Mouse (Mus musculus) T-helper 1 cell (primary cell): ENCODE data around the gene Ciart.
"Not testable (repeated sequence)": the region's sequence is repeated elsewhere in the genome, so short reads cannot be mapped to it uniquely, and the experiment has no call there.

Source experiments
- in situ Hi-C: fragments of 300-600 bp; cut with MboI, MseI; formaldehyde crosslinking; loops from one replicate; pipeline ENCODE4 v1.15.1; 2025; ENCODE audit warnings: high pct_unique_total_duplicates

Ciart gene

DNA sequence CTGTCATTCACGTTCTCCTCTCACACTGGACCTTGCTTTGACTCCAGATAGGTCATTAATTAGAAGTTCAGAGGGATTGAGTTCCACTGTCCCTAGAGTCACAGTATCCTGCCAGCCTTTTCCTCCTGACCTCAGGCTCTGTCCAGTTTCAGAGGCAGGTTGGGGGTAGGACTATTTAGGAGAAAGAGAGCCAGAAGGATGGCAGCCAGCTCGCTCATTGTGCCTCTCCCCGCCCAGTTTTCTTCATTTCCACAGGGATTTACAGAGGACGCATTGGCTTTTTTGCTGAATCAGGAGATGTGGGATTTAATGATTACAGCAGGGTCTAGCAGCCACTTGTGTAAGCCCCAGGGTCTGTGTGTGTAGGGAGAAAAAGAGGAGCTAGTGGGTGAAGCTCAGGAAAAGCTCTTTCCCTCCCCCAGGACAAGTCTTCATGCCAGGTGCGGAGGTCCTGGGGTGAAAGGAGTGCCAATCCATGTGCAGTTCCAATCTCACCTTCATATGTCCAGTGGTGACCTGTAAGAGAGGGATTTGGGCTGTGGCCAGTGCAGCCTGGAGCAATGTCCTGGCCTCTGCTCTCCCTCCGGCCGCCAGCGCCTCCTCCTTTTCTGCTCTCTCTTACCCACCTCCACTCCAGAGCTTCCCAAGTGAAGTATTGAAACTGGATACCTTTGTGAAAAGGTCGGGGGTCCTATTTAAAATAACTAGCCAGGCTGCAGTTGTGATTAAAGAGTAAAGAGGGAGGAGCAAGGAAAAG is 19.7 kb upstream of the Ciart start:
- in situ Hi-C loops, result no loop called here

DNA sequence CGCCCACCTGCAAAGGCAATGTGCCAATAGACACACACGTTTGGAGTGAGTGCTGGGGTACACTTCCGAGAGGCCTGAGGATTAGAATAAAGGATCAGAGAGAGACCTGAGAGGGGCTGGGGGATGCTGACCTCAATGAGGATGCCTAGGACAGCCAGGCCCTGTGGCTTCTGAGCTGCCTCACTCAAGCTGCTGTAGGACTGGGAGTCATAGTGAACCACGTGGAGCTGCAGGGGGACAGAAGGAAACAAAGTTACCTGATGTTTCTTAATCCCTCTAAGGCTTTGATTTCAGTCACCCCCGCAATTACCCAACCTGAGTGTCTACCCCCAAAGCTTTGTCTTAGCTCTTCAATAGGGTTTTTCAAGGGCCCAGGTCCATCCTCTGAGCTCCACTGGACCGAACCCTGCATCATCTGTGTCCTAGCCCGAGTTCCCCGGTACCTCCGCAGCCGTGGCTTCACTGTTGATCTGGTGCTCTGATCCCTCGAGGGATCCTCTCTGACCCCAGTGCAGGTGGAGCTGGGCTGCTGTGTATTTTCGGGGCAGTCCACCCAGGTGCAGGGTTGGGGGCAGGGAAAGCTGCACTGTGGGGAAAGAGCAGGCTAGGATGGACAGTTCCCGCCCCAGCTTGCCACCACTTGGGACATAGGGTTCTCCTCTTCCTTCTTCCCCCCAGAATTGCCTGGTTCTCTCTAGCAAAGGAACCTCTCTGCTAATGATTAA is 17.9 kb upstream of the Ciart start:
- in situ Hi-C loops, result no loop called here

DNA sequence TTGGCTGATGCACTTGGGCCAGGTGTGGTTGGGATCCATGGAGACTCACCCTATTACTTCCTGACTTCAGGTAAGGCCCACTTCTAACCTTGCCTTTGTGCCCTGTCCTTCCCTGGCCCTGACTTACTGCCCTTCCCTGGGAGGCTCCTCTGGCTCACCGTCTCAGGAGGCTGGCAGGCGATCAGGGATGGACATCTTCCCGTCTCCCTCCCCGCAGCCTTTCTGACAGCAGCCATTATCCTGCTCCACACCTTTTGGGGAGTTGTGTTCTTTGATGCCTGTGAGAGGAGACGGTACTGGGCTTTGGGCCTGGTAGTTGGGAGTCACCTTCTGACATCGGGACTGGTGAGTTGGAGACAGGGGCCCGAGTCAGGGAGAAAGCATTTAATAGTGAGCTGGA is 13.4 kb upstream of the Ciart start:
- in situ Hi-C loops, result not testable (repeated sequence)

DNA sequence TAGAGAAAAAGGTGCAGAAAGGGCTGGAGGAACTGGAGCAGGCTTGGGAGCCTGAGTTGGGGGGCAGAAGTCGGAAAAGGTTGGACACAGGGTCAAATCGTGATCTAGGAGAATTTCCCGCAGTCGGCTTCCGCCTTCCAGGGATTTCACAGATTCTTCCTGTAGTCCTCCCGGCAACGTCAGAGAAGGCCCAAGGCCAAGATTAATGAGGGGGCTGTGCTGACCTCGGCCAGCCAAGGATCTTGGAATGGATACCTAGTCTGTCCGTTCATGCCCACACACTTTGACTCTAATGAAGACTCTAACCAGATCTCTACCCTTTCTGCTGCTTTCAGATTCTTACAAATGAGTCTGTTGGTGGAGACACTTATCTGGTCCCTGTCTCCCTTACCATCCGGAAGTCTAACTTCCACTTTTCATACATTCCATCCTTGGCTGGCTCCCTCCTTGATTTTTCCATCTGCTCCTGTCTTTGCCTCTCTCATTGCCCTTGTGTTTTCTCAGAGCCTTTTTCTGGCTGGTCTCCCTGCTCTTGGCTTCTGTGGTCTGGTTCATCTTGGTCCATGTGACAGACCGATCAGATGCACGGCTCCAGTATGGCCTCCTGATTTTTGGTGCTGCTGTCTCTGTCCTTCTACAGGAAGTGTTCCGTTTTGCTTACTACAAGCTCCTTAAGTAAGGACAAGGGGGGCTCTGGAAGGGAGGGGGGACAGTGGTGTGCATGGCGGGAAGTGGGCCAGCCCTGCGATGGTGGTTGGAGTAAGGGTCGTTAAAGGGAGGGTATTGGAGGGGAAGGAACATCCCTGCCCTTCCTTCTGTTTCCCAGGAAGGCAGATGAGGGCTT is 12.5 kb upstream of the Ciart start:
- in situ Hi-C loops, result no loop called here

DNA sequence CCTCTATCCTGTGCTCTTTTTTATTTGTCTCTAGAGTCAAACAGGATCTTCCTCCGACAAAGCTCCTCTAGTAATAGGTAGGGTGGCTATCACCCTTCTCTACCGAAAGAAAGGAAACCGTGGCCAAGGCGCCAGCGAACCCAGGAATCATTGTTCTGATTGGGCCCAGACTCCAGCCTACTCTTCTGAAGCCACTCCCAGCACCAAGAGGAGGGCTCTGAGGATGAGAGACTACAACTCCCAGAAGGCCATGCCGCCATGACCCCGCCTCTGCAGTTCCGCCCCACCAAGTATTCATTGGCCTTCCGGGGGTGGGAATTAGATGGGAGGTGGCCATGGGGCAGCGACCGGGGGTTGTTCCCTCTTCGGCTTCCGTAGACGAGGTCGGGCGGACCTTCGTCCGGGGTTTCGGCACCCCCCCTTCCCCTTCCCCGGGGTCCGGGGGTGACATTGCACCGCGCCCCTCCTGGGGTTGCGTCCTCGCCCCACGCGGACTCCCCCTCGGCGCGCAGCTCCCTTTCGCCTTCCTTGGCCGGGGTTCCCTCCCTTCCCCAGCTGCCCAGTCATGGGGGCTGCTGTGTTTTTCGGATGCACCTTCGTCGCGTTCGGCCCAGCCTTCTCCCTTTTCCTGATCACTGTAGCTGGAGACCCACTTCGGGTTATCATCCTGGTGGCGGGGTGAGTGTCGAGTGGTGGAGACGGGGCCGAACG is 11.7 kb upstream of the Ciart start, which contains the start of gene Aph1a:
TSS of gene Aph1a (plus strand) at position 364 of the 711 bp plus-strand sequence.
- in situ Hi-C loops, result not testable (repeated sequence)

DNA sequence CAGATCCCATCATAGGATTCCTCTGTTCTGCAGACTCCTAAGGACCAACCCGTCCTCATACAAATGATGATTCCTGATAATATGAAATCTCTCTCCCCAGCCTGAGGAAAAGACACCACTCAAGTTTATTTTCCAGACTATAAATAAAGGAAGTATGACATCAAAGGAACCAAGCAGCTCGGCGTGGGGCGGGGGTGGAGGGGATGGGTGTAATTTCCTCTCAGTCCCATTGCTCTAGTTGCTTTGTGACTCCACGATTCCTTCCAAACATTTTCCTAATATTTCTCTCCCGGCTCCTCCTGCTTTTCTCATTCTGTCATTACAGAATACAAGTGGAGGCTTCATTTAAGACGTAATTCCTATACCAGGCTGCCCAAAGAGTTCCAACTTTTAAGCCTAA is 11.1 kb upstream of the Ciart start:
- in situ Hi-C loops, result no loop called here

DNA sequence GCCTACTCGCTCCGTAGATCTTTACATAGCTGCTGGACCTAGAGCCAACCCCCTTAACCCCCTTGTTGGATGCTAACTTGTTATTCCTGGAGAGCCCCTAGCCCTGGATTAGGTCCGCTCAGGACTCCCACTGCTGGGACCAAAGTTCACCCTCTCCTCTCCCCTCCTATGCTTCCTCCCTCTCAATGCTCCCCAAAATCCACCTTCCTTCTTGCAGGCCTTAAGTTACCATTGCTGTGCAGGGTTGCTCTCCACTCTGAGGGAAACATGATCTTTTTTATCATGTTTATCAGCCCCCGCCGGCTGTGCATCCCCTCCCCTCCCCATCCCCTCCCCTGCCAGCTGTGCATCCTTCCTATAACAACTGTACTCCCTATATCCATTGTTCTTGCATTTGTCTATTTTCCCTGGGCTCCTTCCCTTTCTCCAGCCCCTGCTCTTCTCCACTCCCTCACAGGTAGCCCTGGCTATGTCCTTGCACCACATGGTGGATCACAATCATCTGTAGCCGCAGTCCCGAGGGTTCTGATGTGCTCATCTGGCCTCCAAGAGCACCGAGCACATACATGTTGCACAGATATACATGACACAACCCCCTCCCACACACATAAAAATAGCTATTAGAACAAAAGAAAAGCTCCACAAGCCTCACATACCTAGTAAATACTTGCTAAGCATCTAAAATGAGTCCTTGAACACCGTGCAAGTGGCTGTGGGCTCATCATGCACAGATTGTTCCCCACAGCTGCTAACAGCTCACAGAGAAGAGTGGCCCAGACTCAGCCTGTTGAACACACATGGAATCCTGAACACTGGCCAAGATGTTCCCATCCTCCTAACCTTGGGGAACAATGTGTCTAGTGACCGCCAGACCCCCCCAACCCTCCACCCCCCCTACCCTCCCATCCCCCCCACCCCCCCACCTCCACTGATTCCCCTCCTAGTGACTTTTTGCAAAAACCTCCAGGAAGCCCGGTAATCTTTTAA is 10.3 kb upstream of the Ciart start:
- in situ Hi-C loops, result no loop called here

DNA sequence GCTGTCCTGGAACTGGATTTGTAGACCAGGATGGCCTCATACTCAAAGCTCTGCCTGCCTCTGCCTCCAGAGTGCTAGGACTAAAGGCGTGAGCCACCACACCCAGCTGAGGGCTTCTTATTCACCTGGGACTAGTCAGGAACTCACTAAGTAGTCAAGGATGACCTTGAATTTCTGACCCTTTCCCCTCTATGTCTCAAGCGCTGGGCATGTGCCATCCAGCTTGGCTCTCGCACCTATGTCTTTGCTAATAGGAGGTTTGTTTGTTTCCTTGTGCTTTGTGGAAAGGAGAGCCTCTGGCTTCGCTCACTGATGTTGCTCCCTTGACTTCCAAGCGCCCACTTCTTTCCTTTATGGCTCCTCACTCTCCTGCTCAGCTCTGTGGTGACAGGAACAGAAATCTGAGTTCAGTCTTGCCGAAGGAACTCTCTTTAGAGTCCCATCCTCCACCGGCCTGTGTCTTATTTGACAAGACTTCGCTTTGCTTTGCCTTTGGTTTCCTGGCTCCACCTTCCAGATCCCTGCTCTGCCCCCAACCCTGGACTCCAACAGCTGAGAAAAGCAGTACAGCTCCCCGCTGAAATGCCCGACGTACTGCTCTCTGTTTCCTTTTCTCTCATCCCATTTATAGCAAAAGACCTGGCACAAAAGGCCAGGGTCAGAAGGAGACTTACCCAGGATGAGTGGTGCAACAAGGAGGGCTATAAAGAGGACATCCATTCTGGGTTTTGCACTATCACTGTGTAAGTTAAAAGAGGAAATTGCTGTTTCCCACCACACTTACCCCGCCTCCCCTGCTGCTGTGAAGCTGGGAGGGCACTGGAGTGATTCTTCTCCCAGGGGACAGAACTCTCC is 9.4 kb upstream of the Ciart start, which contains the start of gene BC028528:
TSS of gene BC028528 (minus strand) at position 795 of the 855 bp plus-strand sequence.
- in situ Hi-C loops, result no loop called here

DNA sequence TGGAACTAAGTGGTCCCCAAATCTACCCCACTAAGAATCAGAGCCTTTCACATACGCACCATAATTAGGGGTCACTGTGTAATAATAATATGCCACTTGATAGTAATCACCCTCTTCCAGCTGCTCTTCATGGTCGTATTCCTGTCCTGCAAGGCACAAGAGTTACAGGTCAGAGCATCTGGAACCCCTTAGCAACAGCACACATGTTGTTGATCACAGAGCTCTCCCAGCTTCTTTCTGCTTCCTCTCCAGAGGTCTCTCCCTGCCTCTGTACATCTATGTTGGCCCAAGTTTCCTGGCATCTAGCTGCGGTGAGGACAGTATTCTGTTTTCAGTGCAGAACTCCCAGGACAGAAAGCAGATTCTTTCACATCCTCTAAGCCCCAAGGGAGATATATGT is 7.6 kb upstream of the Ciart start:
- in situ Hi-C loops, result no loop called here

DNA sequence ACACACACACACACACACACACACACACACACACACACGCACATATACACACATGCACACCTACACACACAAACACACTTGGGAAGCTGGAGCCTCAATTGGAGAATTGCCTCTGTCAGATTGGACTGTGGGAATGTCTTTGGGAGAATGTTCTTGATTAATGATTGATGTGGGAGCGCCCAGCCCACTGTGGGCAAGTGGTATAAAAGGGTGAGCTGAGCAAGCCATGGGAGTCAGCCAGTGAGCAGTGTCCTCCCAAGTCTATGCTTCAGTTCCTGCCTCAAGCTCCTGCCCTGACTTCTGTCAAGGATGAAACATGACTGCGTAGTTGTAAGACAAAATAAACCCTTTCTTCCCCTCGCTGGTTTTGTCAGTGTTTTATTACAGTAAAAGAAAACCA is 5.5 kb upstream of the Ciart start:
- in situ Hi-C loops, result no loop called here

DNA sequence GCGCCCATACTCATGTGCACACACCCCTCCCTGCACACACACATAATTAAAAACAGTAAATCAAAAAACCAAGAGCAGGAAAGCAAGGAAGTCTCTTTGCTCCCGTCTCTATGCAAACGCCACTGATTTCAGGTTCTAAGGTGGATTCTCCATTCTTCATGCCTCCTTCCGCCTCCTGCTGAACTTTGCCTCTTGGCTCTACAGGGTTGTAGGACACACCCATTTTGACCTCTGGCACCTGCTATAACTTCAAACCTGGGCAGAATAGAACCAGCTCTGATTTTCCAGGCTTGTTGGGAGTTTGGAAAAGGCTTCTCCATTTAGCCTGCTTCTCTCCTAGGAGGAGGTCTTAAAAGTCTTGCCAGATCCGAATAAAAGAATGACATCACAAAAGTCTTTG is 2.3 kb upstream of the Ciart start:
- in situ Hi-C loops, result no loop called here

DNA sequence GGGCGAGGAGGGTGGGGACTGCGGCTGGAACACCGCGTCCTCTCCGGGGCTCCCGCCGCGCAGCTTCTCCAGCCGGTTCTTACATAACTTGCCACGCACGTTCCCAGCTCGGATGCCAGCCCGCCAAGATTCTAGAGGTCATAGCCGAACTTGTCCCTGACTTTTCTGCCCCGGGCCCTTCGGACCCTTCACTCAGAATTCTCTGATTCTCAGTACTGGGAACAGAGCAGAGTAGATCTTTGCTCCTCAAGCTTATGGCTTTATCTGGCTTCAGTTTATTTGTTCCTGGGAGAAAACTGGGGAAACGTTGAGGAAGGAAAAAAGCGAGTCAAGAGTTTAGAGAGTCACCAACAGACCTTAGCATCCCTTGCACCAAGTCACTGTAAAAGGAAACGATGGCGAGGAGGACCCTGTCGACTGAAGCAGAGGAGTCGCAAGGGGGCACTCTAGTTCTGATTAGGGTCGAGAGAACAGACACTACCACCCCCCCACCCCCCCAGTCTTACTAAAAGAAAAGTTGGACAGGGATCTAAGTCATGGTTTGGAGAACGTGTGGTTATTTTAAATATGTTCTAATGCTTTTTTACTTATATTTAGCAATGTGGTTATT is 870 bp upstream of the Ciart start:
- in situ Hi-C loops, result no loop called here

DNA sequence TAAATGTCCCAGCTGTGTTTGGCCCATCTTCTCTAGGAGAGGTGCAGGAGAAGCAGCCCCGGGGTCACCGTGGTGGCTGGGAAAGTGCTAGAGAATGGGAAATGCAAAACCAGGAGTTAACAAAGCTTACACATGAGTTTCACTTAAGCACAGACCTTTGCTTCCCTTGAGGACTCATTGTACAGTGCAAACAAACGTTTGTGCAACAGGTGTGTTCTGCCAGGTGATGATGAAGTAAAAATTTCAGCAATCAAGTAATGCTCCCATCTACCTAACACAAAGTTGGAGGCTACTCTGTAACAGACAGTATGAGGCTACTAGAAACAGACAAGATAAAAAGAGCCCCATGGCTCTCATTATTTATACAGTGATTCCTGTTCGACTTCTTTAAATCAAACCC is 3.0 kb downstream of the Ciart start:
- in situ Hi-C loops, result no loop called here

DNA sequence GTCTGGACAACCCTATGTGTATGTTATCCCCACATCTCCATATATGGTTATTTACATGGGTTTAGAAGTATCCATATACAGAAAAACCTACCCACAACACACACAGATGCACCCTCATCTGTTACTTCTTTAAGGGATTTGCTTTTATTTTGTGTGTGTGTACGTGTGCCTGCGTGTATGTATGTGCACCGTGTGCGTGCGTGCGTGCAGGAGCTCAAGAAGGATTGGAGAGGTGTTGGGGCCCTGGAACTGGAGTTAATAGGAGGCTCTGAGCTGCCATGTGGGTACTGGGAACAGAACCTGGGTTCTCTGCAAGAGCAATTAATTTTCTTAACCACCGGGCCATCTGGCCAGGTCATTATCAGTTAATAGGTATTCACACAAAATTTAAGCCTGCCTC is 10.0 kb downstream of the Ciart start:
- in situ Hi-C loops, result no loop called here

DNA sequence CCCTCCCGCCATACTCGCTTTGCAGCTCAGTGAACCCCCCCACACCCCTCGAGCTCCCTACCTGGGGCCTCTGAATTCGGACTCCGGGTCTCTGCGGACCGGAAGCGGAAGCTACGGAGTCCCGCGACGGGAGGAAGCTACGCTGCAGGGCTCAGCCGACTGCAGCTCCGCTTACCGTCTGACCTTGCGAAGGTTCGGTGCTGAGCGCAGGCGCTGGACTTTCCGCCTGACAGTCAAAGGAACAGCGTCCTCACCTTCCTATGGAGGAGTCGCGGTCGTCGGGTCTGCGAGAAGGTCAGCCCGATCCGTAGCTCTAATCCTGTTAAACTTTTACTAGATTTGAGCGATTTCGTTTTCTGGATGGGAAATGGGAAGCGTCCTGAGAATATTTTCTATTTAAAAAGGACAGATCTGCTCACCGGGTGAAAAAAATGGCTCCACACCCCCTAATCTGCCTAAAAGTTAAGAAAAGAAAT is 10.6 kb downstream of the Ciart start, which contains the start of gene Mrps21:
TSS of gene Mrps21 (minus strand) at position 128 of the 476 bp plus-strand sequence.
- in situ Hi-C loops, result no loop called here

DNA sequence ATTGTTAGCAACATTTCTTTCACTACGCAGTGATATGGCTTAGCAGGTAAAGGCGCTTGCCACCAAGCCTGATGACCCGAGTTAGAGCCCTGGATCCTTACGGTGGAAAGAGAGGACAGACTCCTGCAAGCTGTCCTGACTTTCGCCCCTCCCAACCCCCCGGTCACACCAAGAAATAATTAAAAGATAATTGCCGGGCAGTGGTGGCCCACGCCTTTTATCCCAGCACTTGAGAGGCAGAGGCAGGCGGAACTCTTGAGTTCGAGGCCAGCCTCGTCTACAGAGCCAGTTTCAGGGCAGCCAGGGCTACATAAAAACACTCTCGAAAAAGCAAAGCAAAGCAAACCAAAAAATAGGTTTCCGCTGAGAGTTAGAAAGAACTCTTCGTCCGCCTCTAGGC is 11.1 kb downstream of the Ciart start:
- in situ Hi-C loops, result no loop called here

DNA sequence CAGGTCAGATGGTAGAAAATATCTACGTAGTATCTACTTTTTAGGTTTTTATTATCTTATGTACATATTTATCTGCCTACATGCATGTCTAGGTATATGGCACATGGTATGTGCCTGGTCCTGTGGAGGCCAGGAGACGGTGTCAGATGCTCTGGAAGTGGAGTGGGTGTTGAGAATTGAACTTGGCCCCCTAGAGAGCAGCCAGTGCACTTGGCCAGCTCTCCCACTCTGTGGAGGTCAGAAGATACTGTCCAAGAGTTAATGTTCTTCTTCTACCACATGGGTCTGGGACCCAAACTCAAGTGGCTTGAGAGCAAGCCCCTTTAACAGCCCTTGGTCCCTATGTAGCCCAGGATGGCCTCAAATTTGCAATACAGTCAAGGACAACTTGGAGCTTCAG is 14.6 kb downstream of the Ciart start:
- in situ Hi-C loops, result no loop called here

DNA sequence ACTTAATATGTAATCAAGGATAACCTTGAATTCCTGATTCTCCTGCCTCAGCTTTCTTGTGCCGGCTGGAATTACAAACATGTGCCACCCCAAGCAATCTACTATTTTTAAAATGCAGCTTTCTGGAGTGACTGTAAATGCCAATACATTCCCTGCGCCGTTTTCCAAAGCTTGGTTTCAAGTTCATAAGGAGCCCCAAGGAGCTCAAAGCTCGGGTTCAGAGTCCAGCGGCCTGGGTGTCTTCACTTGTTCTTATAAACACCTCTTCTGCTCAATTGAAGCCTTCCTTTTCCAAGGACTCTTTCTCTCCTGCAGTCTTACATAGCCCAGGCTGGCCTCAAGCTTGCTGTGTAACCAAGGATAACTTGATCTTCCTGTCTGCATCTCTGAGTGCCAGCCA is 16.0 kb downstream of the Ciart start:
- in situ Hi-C loops, result no loop called here

DNA sequence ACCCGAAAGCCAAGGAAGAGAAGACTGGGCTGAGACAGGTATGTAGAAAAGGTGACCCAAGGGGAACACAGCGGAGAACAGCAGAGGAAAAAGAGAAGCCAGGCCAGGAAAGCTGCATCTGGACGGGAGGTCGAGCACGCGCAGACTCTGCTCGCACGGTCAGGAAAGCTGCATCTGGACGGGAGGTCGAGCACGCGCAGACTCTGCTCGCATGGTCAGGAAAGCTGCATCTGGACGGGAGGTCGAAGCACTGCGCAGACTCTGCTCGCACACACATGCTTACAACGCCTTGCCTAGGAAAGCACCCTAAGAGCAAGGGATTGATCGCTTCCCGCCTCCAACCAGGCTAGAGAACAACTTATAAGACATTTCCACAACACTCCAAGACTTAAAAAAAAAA is 16.5 kb downstream of the Ciart start:
- in situ Hi-C loops, result no loop called here
